In the genomic region with DNA sequence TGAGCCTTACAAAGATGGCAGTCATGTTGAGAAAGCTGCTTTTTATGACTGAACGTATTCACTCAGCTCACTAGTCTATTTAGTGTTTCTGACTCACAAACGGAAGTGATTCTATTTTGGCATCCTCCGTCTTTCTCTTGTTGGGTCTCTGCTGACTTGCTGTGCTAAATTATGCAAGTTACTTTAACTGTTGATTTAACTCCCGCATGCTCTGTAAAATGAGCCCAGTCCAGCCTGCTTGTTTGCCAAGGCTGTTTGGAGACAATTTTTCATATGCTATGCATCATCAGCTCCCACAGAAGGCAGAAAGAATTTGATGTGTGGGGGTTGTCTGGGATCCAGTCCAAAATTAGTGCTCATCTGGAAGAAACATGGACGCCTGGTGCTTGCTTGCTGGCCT, we compare ENCODE assay signal across 9 mouse cellular contexts. TPM values are rescaled to one million over a fixed set of nuclear protein-coding genes. Genes with fewer than 3 reads are reported as not detected.
DNase-seq lines count a peak whose midpoint lies in the region; ATAC-seq lines count a peak whose summit lies in the region.
"Had no signal": no experiment of that assay in that cellular context is flagged by ENCODE, and none has a peak within 500 bp of the region (broad histone marks: within the 10 kb centered on the region; RNA-seq: fewer than 3 reads in every experiment).

No protein-coding gene starts in this region.

- H3K9me3 ChIP-seq in embryonic facial prominence, embryonic 12.5 days: no peaks in the 10 kb centered on the region
- H3K9me3 ChIP-seq in embryonic facial prominence, embryonic 10.5 days: no peaks in the 10 kb centered on the region
- no peaks in the 10 kb centered on the region for H3K9me3 ChIP-seq in stomach, embryonic 16.5 days (replicated peaks; ENCODE audit: control insufficient read depth, low read length)
- H3K9me3 ChIP-seq: megakaryocyte, embryonic 14.5 days had no signal

- H3K9ac ChIP-seq in embryonic facial prominence, embryonic 12.5 days: no peak overlapping the region
- H3K9ac ChIP-seq in stomach, embryonic 16.5 days (ENCODE audit: low read length): no peak overlapping the region

- no peak for ATAC-seq in embryonic facial prominence, embryonic 12.5 days (ENCODE audit: insufficient number of reproducible peaks, insufficient read depth, low FRiP score, low TSS enrichment)
- ATAC-seq in stomach, embryonic 16.5 days (ENCODE audit: insufficient read depth, low FRiP score): peak; percentile 42; the same call in 1 of the 2 replicates
- ATAC-seq in erythroid progenitor cell, adult 5-6 weeks (replicated peaks; ENCODE audit: low FRiP score, poor library complexity, severe bottlenecking): no peak

- no peak overlapping the region for H3K4me2 ChIP-seq in embryonic facial prominence, embryonic 12.5 days (replicated peaks)
- no peak overlapping the region for H3K4me2 ChIP-seq in stomach, embryonic 16.5 days (ENCODE audit: low read depth, low read length)

- H3K4me1 ChIP-seq in embryonic facial prominence, embryonic 12.5 days: peaks cover 14% of the 10 kb centered on the region; the same call in 1 of the 2 replicates
- peaks cover 22% of the 10 kb centered on the region for H3K4me1 ChIP-seq in embryonic facial prominence, embryonic 10.5 days
- peaks cover 7% of the 10 kb centered on the region for H3K4me1 ChIP-seq in stomach, embryonic 16.5 days (ENCODE audit: control insufficient read depth, insufficient read depth, low read length)

- H3K27me3 ChIP-seq in embryonic facial prominence, embryonic 12.5 days: 0 out of 2 replicates have a peak, but pooled peaks cover 2% of the 10 kb centered on the region
- H3K27me3 ChIP-seq in embryonic facial prominence, embryonic 10.5 days (replicated peaks; ENCODE audit: low read depth, poor library complexity, severe bottlenecking): peaks cover 14% of the 10 kb centered on the region
- H3K27me3 ChIP-seq in stomach, embryonic 16.5 days (ENCODE audit: control insufficient read depth, insufficient read depth, low read length): no peaks in the 10 kb centered on the region

- no peak for DNase-seq in embryonic facial prominence, embryonic 10.5 days (ENCODE audit: low spot score)
- peak; percentile 55 for DNase-seq in urinary bladder, postnatal 14 days (ENCODE audit: low spot score)
- no peak for DNase-seq in urinary bladder, adult 2 months (ENCODE audit: low spot score)
- peak; percentile 60 for DNase-seq in heart, postnatal 4 days
- DNase-seq in left cerebral cortex, postnatal 10 days (ENCODE audit: extremely low spot score in 1 of 2, low spot score in 2 of 2): peak; percentile 20 to 57

- H3K27ac ChIP-seq in embryonic facial prominence, embryonic 12.5 days: peak overlapping the region; percentile 63
- H3K27ac ChIP-seq in embryonic facial prominence, embryonic 10.5 days (replicated peaks): no peak overlapping the region
- peak overlapping the region; percentile 83 for H3K27ac ChIP-seq in stomach, embryonic 16.5 days (ENCODE audit: low read length)

- H3K36me3 ChIP-seq in embryonic facial prominence, embryonic 12.5 days: no peaks in the 10 kb centered on the region
- no peaks in the 10 kb centered on the region for H3K36me3 ChIP-seq in embryonic facial prominence, embryonic 10.5 days (replicated peaks)
- H3K36me3 ChIP-seq in stomach, embryonic 16.5 days (ENCODE audit: control insufficient read depth, insufficient read depth, low read length): no peaks in the 10 kb centered on the region

- no peak overlapping the region for H3K4me3 ChIP-seq in embryonic facial prominence, embryonic 12.5 days
- no peak overlapping the region for H3K4me3 ChIP-seq in embryonic facial prominence, embryonic 10.5 days
- H3K4me3 ChIP-seq in stomach, embryonic 16.5 days (replicated peaks; ENCODE audit: low read length): no peak overlapping the region
- H3K4me3 ChIP-seq: megakaryocyte, embryonic 14.5 days had no signal

- intact Hi-C loops in left cerebral cortex, postnatal 10 days (cut with DNase I): no loop called here

- 41% methylated on average over 5 of the region's 5 CpGs for WGBS in embryonic facial prominence, embryonic 12.5 days
- 74% methylated on average over 5 of the region's 5 CpGs for WGBS in embryonic facial prominence, embryonic 10.5 days
- 14% methylated on average over 5 of the region's 5 CpGs for WGBS in stomach, embryonic 16.5 days

RNA-seq across cellular contexts. Expression of gene Plekhh2, which starts 1.3 kb away (rescaled TPM):
- 7.3 and 7.7 TPM in 2 replicates for polyA plus RNA-seq in embryonic facial prominence, embryonic 12.5 days (2016; fragmentation: Nextera tagmentation; extraction: Ambion mirVana)
- 6.1 TPM in 2 replicates for polyA plus RNA-seq in embryonic facial prominence, embryonic 10.5 days (2016; fragmentation: Nextera tagmentation; extraction: Ambion mirVana)
- 8.7 and 9.7 TPM in 2 replicates for polyA plus RNA-seq in urinary bladder, adult 2 months (2012; rRNA removed)
- 1 to 10 TPM; 6.3 to 6.4 TPM for total RNA-seq in heart, postnatal 4 days (2021)
- total RNA-seq in left cerebral cortex, postnatal 10 days (2021): 1 to 10 TPM; 3.2 to 5.4 TPM
- 9.9 and 10.0 TPM in 2 replicates for polyA plus RNA-seq in stomach, embryonic 16.5 days (2015; fragmentation: Nextera tagmentation; extraction: Ambion mirVana)
- not detected in 2 replicates for total RNA-seq in erythroid progenitor cell, adult 5-6 weeks (2015; ENCODE audit: low replicate concordance)
- not detected in 2 replicates for total RNA-seq in erythroid progenitor cell, adult 5-6 weeks (2017; ENCODE audit: low replicate concordance)

RNA-seq across cellular contexts. Expression of gene Thada, which starts 44.4 kb away (rescaled TPM):
- polyA plus RNA-seq in embryonic facial prominence, embryonic 12.5 days (2016; fragmentation: Nextera tagmentation; extraction: Ambion mirVana): 10.2 and 12.4 TPM in 2 replicates
- polyA plus RNA-seq in embryonic facial prominence, embryonic 10.5 days (2016; fragmentation: Nextera tagmentation; extraction: Ambion mirVana): 13.0 and 13.3 TPM in 2 replicates
- polyA plus RNA-seq in urinary bladder, adult 2 months (2012; rRNA removed): 6.0 and 7.9 TPM in 2 replicates
- total RNA-seq in heart, postnatal 4 days (2021): 10 to 100 TPM; 12.8 to 16.2 TPM
- total RNA-seq in left cerebral cortex, postnatal 10 days (2021): 10 to 100 TPM; 13.3 to 13.8 TPM
- polyA plus RNA-seq in stomach, embryonic 16.5 days (2015; fragmentation: Nextera tagmentation; extraction: Ambion mirVana): 7.0 and 7.4 TPM in 2 replicates
- total RNA-seq in erythroid progenitor cell, adult 5-6 weeks (2015; ENCODE audit: low replicate concordance): 10.9 and 13.0 TPM in 2 replicates
- 7.5 and 16.0 TPM in 2 replicates for total RNA-seq in erythroid progenitor cell, adult 5-6 weeks (2017; ENCODE audit: low replicate concordance)

Comparison
In these comparisons a context has a peak if more than half of its experiments do, and no peak if none do; other contexts are left out.
1. DNase-seq: peak in urinary bladder, postnatal 14 days (single experiment), heart, postnatal 4 days (single experiment) and left cerebral cortex, postnatal 10 days (2 of 2); none in embryonic facial prominence, embryonic 10.5 days (single experiment) and urinary bladder, adult 2 months (single experiment).